Mouse (Mus musculus): Measurements from ENCODE around the gene Slc20a1.

GRCm38 (mm10) chr2:129173386-129173785 is 25.2 kb upstream of the Slc20a1 start:
- no peak for TF ChIP-seq POLR2A (IDR thresholded peaks at IDR 0.05; ENCODE audit: borderline replicate concordance, insufficient read depth, low read length)
- no peak for TF ChIP-seq CTCF (IDR thresholded peaks at IDR 0.05; ENCODE audit: borderline replicate concordance, insufficient read depth, low read depth, low read length)
